Mouse (Mus musculus) heart, postnatal 4 days (tissue): ENCODE data around the gene Vamp5. TPM values are rescaled to one million over a fixed set of nuclear protein-coding genes. Genes with fewer than 3 reads are reported as not detected.

Experiments
- DNase-seq: peaks from one replicate; pipeline ENCODE4 v3.0.0; 2021
- total RNA-seq, 2 experiments: library from RNA; stranded (reverse); gene quantifications; 2 replicates each; pipeline ENCODE4 v1.2.3; 2021

The Vamp5 gene
- 10 to 100 TPM; 33.4 to 36.0 TPM for total RNA-seq

- DNase-seq: peak; percentile 87
These were observed at the start of gene Vamp5 for GRCm38 (mm10) chr6:72380131-72380770. Vamp5 (minus strand) TSS chr6:72380468.

- no peak for DNase-seq
These were observed 49.0 kb upstream of the Vamp5 start for GRCm38 (mm10) chr6:72429061-72429842.

- peak; percentile 83 for DNase-seq
These were observed 47.8 kb upstream of the Vamp5 start for GRCm38 (mm10) chr6:72428036-72428435.

- no peak for DNase-seq
These were observed 45.4 kb upstream of the Vamp5 start for GRCm38 (mm10) chr6:72425646-72426045.

- no peak for DNase-seq
These were observed 40.6 kb upstream of the Vamp5 start for GRCm38 (mm10) chr6:72420901-72421300.

GRCm38 (mm10) chr6:72419806-72420205, 39.5 kb upstream of the Vamp5 start:
- no peak for DNase-seq

- DNase-seq: no peak
These were observed 38.0 kb upstream of the Vamp5 start for GRCm38 (mm10) chr6:72418279-72418678.

GRCm38 (mm10) chr6:72415964-72416772, 35.9 kb upstream of the Vamp5 start:
- no peak for DNase-seq

- no peak for DNase-seq
These were observed 34.9 kb upstream of the Vamp5 start for GRCm38 (mm10) chr6:72415181-72415580.

GRCm38 (mm10) chr6:72414076-72414756, 33.9 kb upstream of the Vamp5 start, which contains the start of gene Ggcx:
Ggcx (plus strand) TSS chr6:72414308.
- DNase-seq: peak; percentile 96

GRCm38 (mm10) chr6:72410518-72410917, 30.2 kb upstream of the Vamp5 start:
- no peak for DNase-seq

GRCm38 (mm10) chr6:72410003-72410402, 29.7 kb upstream of the Vamp5 start:
- no peak for DNase-seq

GRCm38 (mm10) chr6:72409567-72409966, 29.3 kb upstream of the Vamp5 start:
- DNase-seq: peak; percentile 74

- peak; percentile 90 for DNase-seq
These were observed 26.9 kb upstream of the Vamp5 start for GRCm38 (mm10) chr6:72407119-72407518.

- DNase-seq: no peak
These were observed 25.1 kb upstream of the Vamp5 start for GRCm38 (mm10) chr6:72405356-72405755.

GRCm38 (mm10) chr6:72401875-72402274, 21.6 kb upstream of the Vamp5 start:
- DNase-seq: peak; percentile 82

GRCm38 (mm10) chr6:72399967-72400366, 19.7 kb upstream of the Vamp5 start:
- no peak for DNase-seq

- no peak for DNase-seq
These were observed 16.6 kb upstream of the Vamp5 start for GRCm38 (mm10) chr6:72396837-72397251.

GRCm38 (mm10) chr6:72392341-72392740, 12.1 kb upstream of the Vamp5 start:
- DNase-seq: no peak

- peak; percentile 72 for DNase-seq
These were observed 10.7 kb upstream of the Vamp5 start for GRCm38 (mm10) chr6:72390795-72391521.

GRCm38 (mm10) chr6:72389941-72390771, 9.9 kb upstream of the Vamp5 start, which contains the start of gene Vamp8:
Vamp8 (minus strand) TSS chr6:72390703.
- peak; percentile 89 for DNase-seq
